ENCODE assay signal across 26 mouse cellular contexts in the genomic region with DNA sequence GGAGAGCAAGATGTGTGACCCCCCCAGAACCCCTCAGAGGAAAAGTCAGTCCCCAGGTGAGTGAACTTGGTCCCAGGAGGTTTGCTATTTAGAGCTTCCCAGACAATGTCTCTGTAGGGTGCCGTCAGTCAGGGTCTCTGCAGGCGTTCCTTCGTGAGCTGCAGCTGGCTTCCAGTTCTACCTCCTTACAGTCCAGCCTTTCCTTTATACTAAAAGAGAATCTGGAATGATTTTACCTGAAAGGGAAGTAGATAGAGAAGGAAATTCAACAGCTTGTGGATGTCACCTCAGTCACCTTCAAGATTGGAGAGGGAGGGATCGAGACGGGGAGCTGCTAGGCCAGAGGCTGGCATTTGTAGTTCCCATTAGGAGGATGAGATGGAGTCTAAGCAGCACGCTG.
"Had no signal": no experiment of that assay in that cellular context is flagged by ENCODE, and none has a peak within 500 bp of the region (broad histone marks: within the 10 kb centered on the region; RNA-seq: fewer than 3 reads in every experiment).

No protein-coding gene starts in this region.

- DNase-seq: gastrocnemius, adult 2 months; gastrocnemius, postnatal 10 days; gastrocnemius, postnatal 25 days; heart, adult 18-20 months; heart, postnatal 14 days; heart, postnatal 36 days; kidney, adult 18-20 months; kidney, adult 8-10 months; kidney, postnatal 14 days; kidney, postnatal 36 days; layer of hippocampus, adult 9-11 months; layer of hippocampus, postnatal 36 days; left cerebral cortex, postnatal 4 days had no signal

- H3K36me3 ChIP-seq: heart, embryonic 10.5 days; heart, embryonic 13.5 days; heart, embryonic 15.5 days; intestine, embryonic 15.5 days; limb, embryonic 15.5 days; liver, embryonic 12.5 days had no signal

- H3K4me2 ChIP-seq: heart, embryonic 13.5 days; heart, embryonic 15.5 days; hindbrain, embryonic 13.5 days; intestine, embryonic 15.5 days; limb, embryonic 13.5 days; limb, embryonic 15.5 days; liver, embryonic 12.5 days had no signal

- H3K9me3 ChIP-seq: heart, embryonic 10.5 days; heart, embryonic 13.5 days; heart, embryonic 15.5 days; hindbrain, embryonic 13.5 days; intestine, embryonic 15.5 days; limb, embryonic 13.5 days; limb, embryonic 15.5 days; liver, embryonic 12.5 days had no signal

- H3K27me3 ChIP-seq: heart, embryonic 13.5 days; heart, embryonic 15.5 days; hindbrain, embryonic 13.5 days; intestine, embryonic 15.5 days; limb, embryonic 13.5 days; limb, embryonic 15.5 days; liver, embryonic 12.5 days had no signal

- H3K27ac ChIP-seq: gastrocnemius, adult 2 months; heart, embryonic 10.5 days; heart, embryonic 13.5 days; heart, embryonic 15.5 days; hindbrain, embryonic 13.5 days; intestine, embryonic 15.5 days; kidney, postnatal 0 days; limb, embryonic 13.5 days; limb, embryonic 15.5 days; liver, embryonic 12.5 days; liver, embryonic 14.5 days had no signal

- H3K4me3 ChIP-seq: gastrocnemius, adult 2 months; heart, embryonic 10.5 days; heart, embryonic 13.5 days; heart, embryonic 15.5 days; hindbrain, embryonic 13.5 days; intestine, embryonic 15.5 days; limb, embryonic 13.5 days; limb, embryonic 15.5 days; liver, embryonic 12.5 days had no signal

- H3K9ac ChIP-seq: heart, embryonic 13.5 days; heart, embryonic 15.5 days; hindbrain, embryonic 13.5 days; intestine, embryonic 15.5 days; limb, embryonic 13.5 days; limb, embryonic 15.5 days; liver, embryonic 12.5 days; liver, embryonic 14.5 days had no signal

- ATAC-seq: hindbrain, embryonic 16.5 days; inflammation-experienced regulatory T-cells, adult 6 months; intestine, embryonic 15.5 days; intestine, postnatal 0 days; liver, embryonic 12.5 days had no signal
